Mouse (Mus musculus) cerebellum, postnatal 14 days (tissue): Measurements from ENCODE around the gene Tbc1d1.

Experiments
- DNase-seq, 2 experiments: peaks; one replicate each; pipeline ENCODE4 v3.0.0; 2021; ENCODE audit warnings: mixed read lengths in 2 of 2

Gene Tbc1d1

DNA sequence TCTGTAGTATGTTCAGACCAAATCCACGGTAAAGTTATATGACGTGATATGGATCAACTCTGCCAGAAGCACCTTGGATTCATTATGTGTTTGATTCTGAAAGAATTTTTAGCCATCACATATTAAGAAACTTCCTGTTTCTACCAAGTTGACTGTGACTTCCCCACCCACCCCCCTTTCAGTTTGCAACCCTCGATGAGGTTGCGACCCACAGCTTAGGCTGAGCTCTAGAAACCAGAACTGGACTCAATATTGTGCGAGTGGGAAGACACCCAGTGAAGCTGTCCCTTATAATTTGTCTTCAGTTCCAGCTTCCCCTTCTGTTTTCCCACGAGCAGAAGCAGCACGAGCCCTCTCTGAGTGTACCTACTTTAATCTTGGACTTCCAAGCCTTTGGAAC, 55.2 kb downstream of the Tbc1d1 start:
- DNase-seq = no peak

- DNase-seq = no peak
These were observed 56.1 kb downstream of the Tbc1d1 start for GRCm38 (mm10) chr5:64212206-64212605.

GRCm38 (mm10) chr5:64212619-64213018, 56.5 kb downstream of the Tbc1d1 start:
- no peak for DNase-seq

- no peak for DNase-seq
These were observed 59.7 kb downstream of the Tbc1d1 start for GRCm38 (mm10) chr5:64215806-64216205.

DNA sequence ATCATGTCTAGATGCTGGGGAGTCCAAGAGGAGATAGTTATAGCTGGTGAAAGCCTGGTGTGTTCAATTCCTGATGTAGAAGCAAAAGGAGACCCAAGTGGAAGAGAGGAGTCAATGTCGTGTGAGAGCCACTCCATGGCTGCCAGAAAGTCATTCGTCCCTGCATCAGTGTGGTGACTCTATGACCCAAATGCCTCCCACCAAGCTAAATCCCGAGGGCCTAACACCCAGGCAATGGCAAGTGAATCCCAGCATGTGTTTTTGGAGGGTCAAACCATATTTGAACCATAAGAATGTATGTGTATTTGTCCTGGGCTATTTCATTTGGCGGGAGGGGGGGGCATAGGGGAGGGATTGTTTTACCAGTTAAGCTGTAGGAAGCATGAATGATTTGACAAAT, 60.2 kb downstream of the Tbc1d1 start:
- no peak for DNase-seq

DNA sequence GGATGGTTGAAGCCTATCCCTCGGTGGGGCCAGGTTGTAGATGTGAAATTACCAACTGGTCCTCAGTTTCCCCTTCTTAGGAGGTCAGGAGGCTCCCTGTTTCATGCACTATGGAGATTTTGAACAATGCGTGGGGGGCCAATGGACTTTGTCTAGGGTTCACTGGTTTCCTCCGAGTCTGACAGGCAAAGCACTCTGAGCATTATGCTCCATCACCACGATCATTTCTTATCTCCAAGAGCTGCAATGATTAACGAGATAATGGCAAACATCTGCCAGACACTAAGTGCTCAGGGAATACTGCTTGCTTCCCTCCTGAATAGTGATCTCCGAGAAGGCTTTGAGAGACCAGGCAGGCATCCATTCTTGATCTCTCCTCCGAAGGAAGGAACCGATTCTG, 61.2 kb downstream of the Tbc1d1 start:
- no peak for DNase-seq

- DNase-seq = no peak
These were observed 61.9 kb downstream of the Tbc1d1 start for GRCm38 (mm10) chr5:64217816-64218602.

DNA sequence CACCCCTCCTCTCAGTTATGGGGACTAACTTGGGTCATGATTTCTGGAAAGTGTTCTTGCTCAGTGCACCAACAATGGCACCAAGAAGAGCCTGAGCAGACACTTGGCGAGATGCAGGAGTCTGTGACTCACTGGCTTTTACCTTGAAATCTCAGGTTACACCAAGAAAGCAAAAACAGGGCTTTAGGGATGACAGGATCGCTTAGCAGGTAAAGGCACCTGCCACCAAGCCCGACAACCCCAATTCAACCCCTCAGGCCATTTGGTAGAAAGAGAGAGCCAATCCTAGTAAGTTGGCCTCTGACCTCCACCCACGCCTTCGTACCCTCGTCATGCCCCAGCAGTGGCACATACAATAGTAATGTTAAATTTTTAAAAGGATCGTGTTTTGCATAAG, 62.5 kb downstream of the Tbc1d1 start:
- DNase-seq = no peak

GRCm38 (mm10) chr5:64220776-64221175, 64.7 kb downstream of the Tbc1d1 start:
- DNase-seq = no peak

DNA sequence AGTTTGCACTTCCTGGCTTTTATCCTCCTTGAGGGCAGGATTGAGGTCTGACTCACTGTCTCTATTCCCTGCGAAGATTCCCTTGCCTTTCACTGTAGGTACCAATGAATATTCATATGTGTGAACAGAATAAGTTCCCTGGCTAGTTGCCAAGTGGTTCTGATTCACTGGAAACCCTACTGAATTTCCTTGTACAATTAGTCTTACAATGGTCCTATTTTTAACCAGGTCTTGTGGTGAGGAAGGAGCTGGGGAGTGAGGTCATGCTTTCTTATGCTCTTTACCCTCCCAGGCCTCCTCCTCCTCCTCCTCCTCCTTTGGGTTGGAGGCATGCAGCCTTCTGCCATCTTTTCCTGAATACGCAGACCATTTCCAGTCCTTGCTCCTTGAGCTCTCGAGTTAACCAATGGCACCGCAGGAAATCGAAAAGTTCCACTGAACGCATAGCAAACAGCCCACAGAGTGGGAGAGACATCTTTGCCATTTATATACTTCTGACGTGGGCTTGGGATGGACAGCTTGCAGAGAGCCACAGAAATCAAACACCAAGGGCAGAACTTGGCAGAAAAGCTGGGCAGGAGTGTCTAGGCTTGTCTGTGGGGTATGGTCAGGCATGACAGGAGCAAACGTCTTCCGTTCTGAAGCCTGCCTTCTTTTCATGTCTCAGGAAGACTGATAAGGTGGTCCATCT, 68.8 kb downstream of the Tbc1d1 start:
- no peak for DNase-seq

DNA sequence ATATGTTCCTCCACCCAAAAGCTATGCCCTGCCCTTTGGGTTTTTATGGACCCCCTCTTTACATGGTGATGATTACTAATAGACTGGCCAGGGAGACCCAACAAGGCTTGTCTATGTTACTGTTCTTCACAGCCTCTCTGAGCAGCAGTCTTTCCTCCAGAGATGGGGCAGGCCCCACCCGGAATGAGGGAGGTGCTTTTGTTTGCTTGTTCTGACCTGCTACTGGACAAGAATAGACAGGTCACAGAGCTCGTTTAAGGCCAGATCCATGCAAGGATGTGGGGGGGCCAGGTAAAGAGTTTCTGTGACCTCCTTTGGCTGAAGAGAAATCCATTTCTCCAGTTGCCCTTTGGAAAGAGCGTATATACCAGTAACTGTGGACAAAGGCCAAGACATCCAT, 72.1 kb downstream of the Tbc1d1 start:
- DNase-seq = no peak

DNA sequence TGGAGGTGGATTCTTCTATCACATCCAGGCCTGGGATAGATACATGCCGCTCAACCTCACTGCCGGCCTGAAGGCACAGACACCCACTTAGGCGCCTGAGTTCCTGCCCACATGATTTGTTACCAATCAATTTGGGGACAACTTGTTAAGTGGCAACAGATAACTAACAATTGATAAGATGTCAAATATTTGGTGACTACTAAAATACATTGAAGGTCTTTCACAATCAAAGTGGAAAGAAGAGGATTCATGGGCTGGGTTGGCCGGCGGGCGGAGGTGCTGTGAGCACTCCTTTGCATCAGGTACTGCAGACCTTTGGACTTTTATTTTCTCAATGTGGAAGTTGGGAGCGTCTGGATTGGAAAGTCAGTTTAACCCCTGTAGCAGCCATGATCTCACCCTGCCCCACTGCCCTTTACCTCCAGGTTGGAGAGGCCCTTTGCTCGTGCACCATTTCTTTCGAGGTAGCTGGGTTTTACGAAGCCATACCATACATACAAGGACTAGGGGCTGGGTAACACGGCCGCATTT, 73.3 kb downstream of the Tbc1d1 start:
- no peak for DNase-seq

DNA sequence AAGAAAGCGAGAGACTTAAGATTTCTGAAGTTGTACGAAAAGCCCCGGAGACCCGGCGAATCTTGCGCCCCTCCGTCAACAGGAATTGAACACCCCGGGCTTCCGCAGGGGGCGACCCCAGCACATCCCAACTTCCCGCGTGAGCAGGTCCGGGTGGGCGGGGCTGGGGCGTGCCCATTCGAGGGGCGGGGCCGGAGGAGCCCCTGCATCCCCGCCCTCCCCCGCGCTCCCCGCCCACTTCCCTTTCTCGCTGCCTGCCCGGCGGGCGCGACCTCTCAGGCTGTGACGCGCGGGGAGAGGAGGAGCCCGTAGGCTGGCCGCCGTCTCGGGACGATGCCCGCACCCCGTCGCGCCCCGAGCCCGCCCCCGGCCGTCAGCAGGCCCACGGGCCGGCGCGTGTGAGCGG, 74.0 kb downstream of the Tbc1d1 start:
- DNase-seq = peak; percentile 81 to 84

GRCm38 (mm10) chr5:64230507-64231041, 74.5 kb downstream of the Tbc1d1 start:
- DNase-seq = peak; percentile 13 to 15

- DNase-seq = no peak
These were observed 76.8 kb downstream of the Tbc1d1 start for GRCm38 (mm10) chr5:64232872-64233271.

- DNase-seq = no peak
These were observed 78.3 kb downstream of the Tbc1d1 start for GRCm38 (mm10) chr5:64234269-64234985.

DNA sequence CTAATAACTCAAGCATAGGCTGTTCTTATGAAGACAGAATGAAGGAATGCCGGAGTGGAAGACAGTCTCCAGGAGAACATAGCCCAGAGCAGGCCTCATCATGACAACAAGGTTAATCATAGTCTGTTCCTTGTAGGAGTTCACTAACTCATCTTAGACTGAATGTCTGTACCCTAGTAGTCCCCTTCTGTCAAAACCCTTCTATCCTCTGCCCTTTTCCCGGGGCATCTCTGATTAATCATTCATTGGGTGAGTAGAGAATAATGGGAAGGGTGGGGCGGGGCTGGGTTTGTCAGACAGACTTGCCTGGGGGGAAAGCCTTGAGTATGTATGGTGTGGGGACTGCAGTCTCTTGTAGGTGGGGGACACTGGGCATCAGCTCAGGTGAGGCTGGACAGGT, 79.1 kb downstream of the Tbc1d1 start:
- DNase-seq = no peak

- no peak for DNase-seq
These were observed 80.5 kb downstream of the Tbc1d1 start for GRCm38 (mm10) chr5:64236561-64236960.

GRCm38 (mm10) chr5:64237263-64237662, 81.2 kb downstream of the Tbc1d1 start:
- DNase-seq = no peak

- no peak for DNase-seq
These were observed 81.6 kb downstream of the Tbc1d1 start for GRCm38 (mm10) chr5:64237693-64238092.

- DNase-seq = no peak
These were observed 83.0 kb downstream of the Tbc1d1 start for GRCm38 (mm10) chr5:64238894-64239652.

- DNase-seq = no peak
These were observed 85.0 kb downstream of the Tbc1d1 start for GRCm38 (mm10) chr5:64240941-64241682.
